Mouse (Mus musculus): ENCODE measurements at regions not wholly inside any gene's neighbourhood (a gene's known extent, or its start where the extent isn't known, plus 50 kb on each side); places are given as distances from the start of the nearest gene placed in this dataset.
"Not testable (repeated sequence)": the region's sequence is repeated elsewhere in the genome, so short reads cannot be mapped to it uniquely, and the experiment has no call there.

DNA sequence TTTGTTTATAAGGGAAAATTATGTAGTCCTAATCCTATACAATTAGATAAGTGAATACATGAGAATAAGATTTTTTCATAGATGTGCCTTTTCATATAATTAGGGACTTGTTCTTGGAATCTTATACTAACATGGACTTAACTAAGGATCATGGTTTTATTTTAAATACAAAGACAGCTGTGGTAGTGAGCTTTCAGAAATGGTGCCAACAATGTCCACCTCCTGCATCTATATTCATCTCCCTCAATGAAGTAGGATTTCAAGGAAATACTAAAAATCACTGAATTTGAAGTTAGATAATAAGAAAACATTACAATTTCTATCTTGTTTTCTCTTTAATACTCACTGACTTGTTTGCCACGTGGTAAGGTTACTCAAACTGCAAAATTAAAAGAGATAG lies 619.8 kb downstream of the Anxa1 start:
- no peak for DNase-seq (ENCODE audit: low read depth, low spot score)

DNA sequence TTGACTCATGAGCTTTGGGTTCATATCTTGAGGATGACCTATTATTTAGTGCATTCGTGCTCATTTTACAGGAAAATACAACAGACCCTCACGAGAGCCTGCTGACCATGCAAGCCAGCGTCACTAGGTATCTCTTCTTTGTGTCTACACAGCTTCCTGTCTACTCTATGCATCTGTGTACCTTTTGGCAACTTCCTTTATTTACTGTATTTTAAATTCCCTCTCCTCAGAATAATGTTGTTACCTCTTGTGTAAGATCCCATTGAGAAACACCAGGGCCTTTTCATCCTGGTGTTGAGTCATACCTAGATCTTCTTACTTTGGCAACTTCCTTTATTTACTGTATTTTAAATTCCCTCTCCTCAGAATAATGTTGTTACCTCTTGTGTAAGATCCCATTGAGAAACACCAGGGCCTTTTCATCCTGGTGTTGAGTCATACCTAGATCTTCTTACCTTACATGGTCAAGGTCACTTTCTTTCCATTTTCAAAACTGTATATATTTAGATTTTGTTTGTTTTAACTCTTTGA lies 639.1 kb upstream of the Rorb start:
- DNase-seq (ENCODE audit: low read depth, low spot score), result not testable (repeated sequence)

DNA sequence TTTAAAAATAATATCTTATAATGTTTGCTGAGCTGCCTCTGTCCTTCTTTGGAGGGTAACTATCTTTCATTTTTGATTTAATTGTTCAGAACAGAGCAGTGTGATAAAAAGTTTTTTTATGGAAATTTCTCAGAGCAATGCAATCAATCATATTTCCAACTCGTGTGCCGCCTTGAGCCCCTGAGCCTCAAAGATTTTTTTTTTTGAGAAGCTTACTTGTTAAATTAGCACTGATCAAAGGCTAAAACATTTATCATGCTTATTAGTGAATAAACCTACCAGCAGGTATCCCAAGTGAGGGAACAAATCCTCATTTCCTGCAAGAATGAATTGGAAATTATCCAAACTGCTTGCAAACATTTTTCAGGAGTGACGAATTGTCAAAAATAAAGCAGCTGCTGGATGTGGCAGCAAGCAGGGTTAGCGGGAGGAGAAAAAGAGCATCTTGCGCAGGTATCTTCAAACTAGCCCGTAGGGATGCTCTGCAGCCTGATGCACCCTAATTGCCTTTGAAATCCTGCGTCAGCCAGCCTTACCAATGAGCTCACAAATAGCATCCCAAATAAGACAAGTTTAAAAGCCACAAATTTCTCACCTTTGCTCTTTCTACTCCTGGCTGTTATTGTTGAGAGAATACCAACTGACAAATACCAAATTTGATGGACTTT lies 637.0 kb upstream of the Rorb start:
- DNase-seq (ENCODE audit: low read depth, low spot score), result no peak

DNA sequence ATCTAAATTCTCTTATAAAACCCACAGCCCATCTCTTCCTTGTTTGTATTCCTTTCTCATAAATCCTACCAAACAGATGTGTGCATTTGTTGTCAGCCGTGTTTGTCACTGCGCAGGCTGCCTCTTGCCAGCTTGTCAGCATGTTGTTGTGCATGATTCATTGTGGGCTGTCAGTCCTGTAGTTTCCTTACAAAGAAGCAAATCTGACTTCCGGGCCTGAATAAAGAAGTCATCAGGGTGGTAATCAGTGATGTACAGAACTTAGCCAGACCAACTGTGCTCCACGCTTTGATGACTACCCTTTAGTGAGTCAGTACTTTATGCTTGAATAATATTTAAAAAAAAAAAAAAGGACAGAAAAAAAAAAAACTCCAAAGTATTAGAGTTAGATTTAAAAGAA lies 608.9 kb upstream of the Rorb start:
- peak; percentile 2 for DNase-seq (ENCODE audit: low read depth, low spot score)
